Mouse (Mus musculus): ENCODE data around the gene Ccnt1.

DNA sequence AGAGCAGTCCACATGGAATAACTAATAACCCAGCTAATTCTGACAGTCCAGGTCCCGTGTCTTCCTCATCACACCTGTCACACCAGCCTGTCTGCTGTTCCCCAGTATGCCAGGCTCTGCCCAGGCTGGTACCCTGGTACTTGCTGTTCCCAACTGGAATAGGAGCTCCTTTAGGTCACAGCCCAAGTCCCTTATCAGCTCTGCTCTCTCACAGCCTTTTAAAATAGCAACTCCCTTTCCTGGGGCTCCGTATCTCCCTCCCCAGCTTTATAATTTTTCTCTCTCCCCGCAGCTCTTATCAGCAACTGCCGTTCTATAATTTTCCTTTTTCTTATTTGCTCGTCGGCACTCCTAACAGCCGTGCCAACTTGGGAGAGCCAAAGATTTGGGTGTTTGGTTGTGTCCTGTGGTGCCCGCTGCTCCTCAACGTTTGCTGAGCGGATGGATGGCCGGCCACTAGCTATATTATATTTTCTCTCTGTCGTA is 35.4 kb upstream of the Ccnt1 start:
- TF ChIP-seq CTCF (IDR thresholded peaks at IDR 0.05; ENCODE audit: borderline replicate concordance, insufficient read depth, low read length) = no peak
- TF ChIP-seq POLR2A (IDR thresholded peaks at IDR 0.05; ENCODE audit: low read depth, low read length) = no peak

All from embryonic fibroblast, embryonic 13.5 days (primary cell).